Mouse (Mus musculus): ENCODE measurements around the gene Tmem168.

- TF ChIP-seq EP300 (IDR thresholded peaks at IDR 0.05; ENCODE audit: low read depth) (no peak), CTCF (IDR thresholded peaks at IDR 0.05; ENCODE audit: low read depth) (no peak)
Observed at GRCm38 (mm10) chr6:13652284-13652683, 44.4 kb upstream of the Tmem168 start.

All from liver, embryonic 14.5 days (tissue).